Mouse (Mus musculus): ENCODE measurements around the gene Tmc3. TPM values are rescaled to one million over a fixed set of nuclear protein-coding genes. Genes with fewer than 3 reads are reported as not detected.

The Tmc3 gene
- polyA plus RNA-seq, 1 experiment from 2014 or later = 0.16 TPM

GRCm38 (mm10) chr7:83559495-83559894 is 25.2 kb upstream of the Tmc3 start:
- no peak for ATAC-seq
- H3K27ac ChIP-seq (ENCODE audit: low read length) = no peak overlapping the region

GRCm38 (mm10) chr7:83561849-83562248 is 22.9 kb upstream of the Tmc3 start:
- no peaks in the 10 kb centered on the region for H3K27me3 ChIP-seq (ENCODE audit: control insufficient read depth, insufficient read depth, low read depth, low read length)
- no peak overlapping the region for H3K27ac ChIP-seq (ENCODE audit: low read length)
- no peaks in the 10 kb centered on the region for H3K9me3 ChIP-seq (replicated peaks; ENCODE audit: control insufficient read depth, low read length, poor library complexity, severe bottlenecking)
- H3K4me1 ChIP-seq (ENCODE audit: control insufficient read depth, insufficient read depth, low read length) = peaks cover 2% of the 10 kb centered on the region; the same call in 1 of the 2 replicates
- H3K9ac ChIP-seq (ENCODE audit: low read depth, low read length) = no peak overlapping the region
- H3K4me3 ChIP-seq (ENCODE audit: low read depth, low read length) = no peak overlapping the region
- peak; percentile 70; the same call in 1 of the 2 replicates for ATAC-seq
- H3K36me3 ChIP-seq (ENCODE audit: control insufficient read depth, insufficient read depth, low read length) = no peaks in the 10 kb centered on the region
- H3K4me2 ChIP-seq (ENCODE audit: low read length) = no peak overlapping the region
- 16% methylated on average over 3 of the region's 3 CpGs for WGBS

More at GRCm38 (mm10) chr7:83559495-83559894, 25.2 kb upstream of the Tmc3 start:
- Histone ChIP-seq H3K36me3 (ENCODE audit: control insufficient read depth, insufficient read depth, low read length) (no peaks in the 10 kb centered on the region), H3K27me3 (ENCODE audit: control insufficient read depth, insufficient read depth, low read depth, low read length) (no peaks in the 10 kb centered on the region), H3K4me3 (ENCODE audit: low read depth, low read length) (no peak overlapping the region), H3K9ac (ENCODE audit: low read depth, low read length) (no peak overlapping the region), H3K9me3 (replicated peaks; ENCODE audit: control insufficient read depth, low read length, poor library complexity, severe bottlenecking) (no peaks in the 10 kb centered on the region), H3K4me1 (ENCODE audit: control insufficient read depth, insufficient read depth, low read length) (no peaks in the 10 kb centered on the region), H3K4me2 (ENCODE audit: low read length) (no peak overlapping the region)
- 94% methylated on average over 3 of the region's 3 CpGs for WGBS

GRCm38 (mm10) chr7:83564635-83565291 is 20.0 kb upstream of the Tmc3 start:
- no peaks in the 10 kb centered on the region for H3K27me3 ChIP-seq (ENCODE audit: control insufficient read depth, insufficient read depth, low read depth, low read length)
- no peak for ATAC-seq
- no peak overlapping the region for H3K4me3 ChIP-seq (ENCODE audit: low read depth, low read length)
- H3K36me3 ChIP-seq (ENCODE audit: control insufficient read depth, insufficient read depth, low read length) = no peaks in the 10 kb centered on the region
- H3K9me3 ChIP-seq (replicated peaks; ENCODE audit: control insufficient read depth, low read length, poor library complexity, severe bottlenecking) = no peaks in the 10 kb centered on the region
- WGBS = 77% methylated on average over 12 of the region's 12 CpGs
- no peak overlapping the region for H3K9ac ChIP-seq (ENCODE audit: low read depth, low read length)
- H3K4me2 ChIP-seq (ENCODE audit: low read length) = no peak overlapping the region
- peaks cover 2% of the 10 kb centered on the region; the same call in 1 of the 2 replicates for H3K4me1 ChIP-seq (ENCODE audit: control insufficient read depth, insufficient read depth, low read length)
- no peak overlapping the region for H3K27ac ChIP-seq (ENCODE audit: low read length)

- Histone ChIP-seq H3K4me3 (ENCODE audit: low read depth, low read length) (no peak overlapping the region), H3K4me1 (ENCODE audit: control insufficient read depth, insufficient read depth, low read length) (peaks cover 2% of the 10 kb centered on the region; the same call in 1 of the 2 replicates), H3K27me3 (ENCODE audit: control insufficient read depth, insufficient read depth, low read depth, low read length) (no peaks in the 10 kb centered on the region), H3K9me3 (replicated peaks; ENCODE audit: control insufficient read depth, low read length, poor library complexity, severe bottlenecking) (no peaks in the 10 kb centered on the region), H3K36me3 (ENCODE audit: control insufficient read depth, insufficient read depth, low read length) (no peaks in the 10 kb centered on the region), H3K9ac (ENCODE audit: low read depth, low read length) (no peak overlapping the region), H3K27ac (ENCODE audit: low read length) (no peak overlapping the region), H3K4me2 (ENCODE audit: low read length) (no peak overlapping the region)
- ATAC-seq = no peak
- 25% methylated on average over 7 of the region's 7 CpGs for WGBS
Observed at GRCm38 (mm10) chr7:83565976-83566375, 18.8 kb upstream of the Tmc3 start.

DNA sequence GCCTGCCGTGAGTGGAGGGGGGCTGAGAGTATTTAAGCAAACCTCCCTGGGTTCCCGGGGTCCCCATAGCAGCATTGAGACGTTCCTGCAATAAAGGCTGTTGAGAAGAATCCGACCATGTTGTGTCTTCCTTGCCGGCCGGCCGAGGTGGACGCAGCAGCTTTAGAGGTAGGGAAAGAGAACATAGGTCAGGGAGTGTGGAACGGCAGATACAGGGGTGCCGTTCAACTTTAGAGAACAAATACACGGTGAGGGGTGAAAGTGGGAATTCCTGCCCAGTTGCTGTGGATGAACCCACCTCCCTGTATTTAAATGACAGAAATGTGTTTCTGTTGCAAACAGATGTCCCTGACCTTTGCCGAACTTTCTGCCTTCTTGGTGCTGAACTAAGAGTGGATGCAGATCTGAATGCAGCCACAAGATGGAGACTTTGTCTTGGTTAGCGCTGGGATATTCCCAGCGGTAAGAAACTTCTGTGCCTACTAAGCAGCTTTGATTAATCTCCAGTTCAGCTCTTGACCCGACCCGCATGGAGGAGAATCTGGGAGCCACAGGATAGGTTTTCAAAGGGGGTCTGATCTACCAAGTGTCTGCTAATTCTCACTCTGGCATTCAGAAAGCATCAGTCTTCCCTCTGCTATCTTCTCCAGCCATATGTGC is 16.8 kb upstream of the Tmc3 start:
- no peak overlapping the region for H3K9ac ChIP-seq (ENCODE audit: low read depth, low read length)
- peaks cover 2% of the 10 kb centered on the region; the same call in 1 of the 2 replicates for H3K4me1 ChIP-seq (ENCODE audit: control insufficient read depth, insufficient read depth, low read length)
- no peaks in the 10 kb centered on the region for H3K27me3 ChIP-seq (ENCODE audit: control insufficient read depth, insufficient read depth, low read depth, low read length)
- no peaks in the 10 kb centered on the region for H3K36me3 ChIP-seq (ENCODE audit: control insufficient read depth, insufficient read depth, low read length)
- no peaks in the 10 kb centered on the region for H3K9me3 ChIP-seq (replicated peaks; ENCODE audit: control insufficient read depth, low read length, poor library complexity, severe bottlenecking)
- 48% methylated on average over 16 of the region's 16 CpGs for WGBS
- peak; percentile 45; the same call in 1 of the 2 replicates for ATAC-seq
- H3K4me2 ChIP-seq (ENCODE audit: low read length) = no peak overlapping the region
- H3K4me3 ChIP-seq (ENCODE audit: low read depth, low read length) = no peak overlapping the region
- no peak overlapping the region for H3K27ac ChIP-seq (ENCODE audit: low read length)

GRCm38 (mm10) chr7:83568815-83569214 is 15.9 kb upstream of the Tmc3 start:
- Histone ChIP-seq H3K9ac (ENCODE audit: low read depth, low read length) (no peak overlapping the region), H3K27ac (ENCODE audit: low read length) (no peak overlapping the region), H3K4me2 (ENCODE audit: low read length) (no peak overlapping the region), H3K4me1 (ENCODE audit: control insufficient read depth, insufficient read depth, low read length) (peaks cover 2% of the 10 kb centered on the region; the same call in 1 of the 2 replicates), H3K27me3 (ENCODE audit: control insufficient read depth, insufficient read depth, low read depth, low read length) (no peaks in the 10 kb centered on the region), H3K9me3 (replicated peaks; ENCODE audit: control insufficient read depth, low read length, poor library complexity, severe bottlenecking) (no peaks in the 10 kb centered on the region), H3K36me3 (ENCODE audit: control insufficient read depth, insufficient read depth, low read length) (no peaks in the 10 kb centered on the region), H3K4me3 (ENCODE audit: low read depth, low read length) (no peak overlapping the region)
- ATAC-seq = no peak
- 92% methylated on average over 2 of the region's 2 CpGs for WGBS

- no peaks in the 10 kb centered on the region for H3K9me3 ChIP-seq (replicated peaks; ENCODE audit: control insufficient read depth, low read length, poor library complexity, severe bottlenecking)
- no peak overlapping the region for H3K27ac ChIP-seq (ENCODE audit: low read length)
- H3K27me3 ChIP-seq (ENCODE audit: control insufficient read depth, insufficient read depth, low read depth, low read length) = no peaks in the 10 kb centered on the region
- H3K36me3 ChIP-seq (ENCODE audit: control insufficient read depth, insufficient read depth, low read length) = no peaks in the 10 kb centered on the region
- H3K4me1 ChIP-seq (ENCODE audit: control insufficient read depth, insufficient read depth, low read length) = peaks cover 2% of the 10 kb centered on the region; the same call in 1 of the 2 replicates
- H3K4me2 ChIP-seq (ENCODE audit: low read length) = no peak overlapping the region
- 94% methylated on average over 2 of the region's 2 CpGs for WGBS
- no peak overlapping the region for H3K9ac ChIP-seq (ENCODE audit: low read depth, low read length)
- ATAC-seq = no peak
- H3K4me3 ChIP-seq (ENCODE audit: low read depth, low read length) = no peak overlapping the region
Observed at GRCm38 (mm10) chr7:83569436-83569835, 15.3 kb upstream of the Tmc3 start.

DNA sequence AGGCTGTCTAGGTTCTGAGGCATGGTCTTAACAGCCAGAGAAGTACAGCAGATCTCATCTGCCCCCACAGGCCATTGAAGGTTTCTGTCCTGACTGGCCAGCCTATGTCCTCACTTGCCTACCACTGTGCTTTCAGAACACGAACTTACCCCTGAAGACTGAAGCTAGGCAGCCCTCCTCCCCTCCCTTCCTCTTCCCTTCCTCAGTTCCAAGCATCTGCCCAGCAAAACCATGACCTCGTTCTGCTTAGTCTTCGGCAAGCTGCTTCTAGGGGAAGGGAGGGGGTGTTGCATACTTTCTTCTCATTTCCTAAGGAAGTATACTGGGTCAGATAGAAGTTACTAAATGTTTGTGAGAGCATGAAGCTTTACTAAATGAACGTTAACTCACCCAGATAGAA is 13.7 kb upstream of the Tmc3 start:
- H3K9me3 ChIP-seq (replicated peaks; ENCODE audit: control insufficient read depth, low read length, poor library complexity, severe bottlenecking) = no peaks in the 10 kb centered on the region

GRCm38 (mm10) chr7:83571901-83572300 is 12.8 kb upstream of the Tmc3 start:
- H3K27ac ChIP-seq (ENCODE audit: low read length) = no peak overlapping the region
- no peak overlapping the region for H3K4me3 ChIP-seq (ENCODE audit: low read depth, low read length)
- H3K27me3 ChIP-seq (ENCODE audit: control insufficient read depth, insufficient read depth, low read depth, low read length) = no peaks in the 10 kb centered on the region
- no peak overlapping the region for H3K4me2 ChIP-seq (ENCODE audit: low read length)
- no peaks in the 10 kb centered on the region for H3K4me1 ChIP-seq (ENCODE audit: control insufficient read depth, insufficient read depth, low read length)
- no peaks in the 10 kb centered on the region for H3K36me3 ChIP-seq (ENCODE audit: control insufficient read depth, insufficient read depth, low read length)
- H3K9me3 ChIP-seq (replicated peaks; ENCODE audit: control insufficient read depth, low read length, poor library complexity, severe bottlenecking) = no peaks in the 10 kb centered on the region
- no peak overlapping the region for H3K9ac ChIP-seq (ENCODE audit: low read depth, low read length)
- ATAC-seq = no peak
- WGBS = 54% methylated on average over 3 of the region's 3 CpGs

More for the DNA sequence above, 13.7 kb upstream of the Tmc3 start:
- H3K4me3 ChIP-seq (ENCODE audit: low read depth, low read length) = no peak overlapping the region
- no peaks in the 10 kb centered on the region for H3K27me3 ChIP-seq (ENCODE audit: control insufficient read depth, insufficient read depth, low read depth, low read length)
- H3K4me1 ChIP-seq (ENCODE audit: control insufficient read depth, insufficient read depth, low read length) = peaks cover 2% of the 10 kb centered on the region; the same call in 1 of the 2 replicates
- H3K4me2 ChIP-seq (ENCODE audit: low read length) = no peak overlapping the region
- no peaks in the 10 kb centered on the region for H3K36me3 ChIP-seq (ENCODE audit: control insufficient read depth, insufficient read depth, low read length)
- no peak for ATAC-seq
- H3K9ac ChIP-seq (ENCODE audit: low read depth, low read length) = no peak overlapping the region
- 57% methylated on average over 4 of the region's 4 CpGs for WGBS
- no peak overlapping the region for H3K27ac ChIP-seq (ENCODE audit: low read length)
